Mouse (Mus musculus) T-helper 17 cell (primary cell): ENCODE data around the gene Gm16442.
"Not testable (repeated sequence)": the region's sequence is repeated elsewhere in the genome, so short reads cannot be mapped to it uniquely, and the experiment has no call there.

Experiments used
- in situ Hi-C, 2 experiments: fragments of 300-600 bp; cut with MboI, MseI; formaldehyde crosslinking; loops; 1 replicate in 1 of 2; 2 replicates in 1 of 2; pipeline ENCODE4 v1.15.1; 2025; ENCODE audit warnings: high pct_unique_total_duplicates in 2 of 2

Gene Gm16442

GRCm38 (mm10) chr7:20122479-20122878 is at the start of gene Gm16442:
Gene Gm16442 (minus strand): TSS chr7:20122579.
- in situ Hi-C loops, result loop anchor here in 1 of 2 experiments (10.0 kb wide), 1 partner anchor 662 kb away; the partner anchor contains the start of gene Vmn1r113

- in situ Hi-C loops, result loop anchor here in 1 of 2 experiments (25.0 kb wide), 1 partner anchor 669 kb away; the partner anchor contains the start of gene Vmn1r115
These were observed 45.9 kb upstream of the Gm16442 start, which contains the start of gene Vmn1r94 for GRCm38 (mm10) chr7:20168277-20168676. Gene Vmn1r94 (minus strand): TSS chr7:20168377.

- in situ Hi-C loops, result loop anchor here (5.0 to 25.0 kb wide), 2 partner anchors 648 to 1993 kb away; partner anchors contain the start of genes Gm10666 (in 2 of the 2) and Vmn1r113 (in 1 of the 2)
These were observed 16.6 kb upstream of the Gm16442 start, which contains the start of gene Vmn1r93 for GRCm38 (mm10) chr7:20138988-20139387. Gene Vmn1r93 (minus strand): TSS chr7:20139088.

- in situ Hi-C loops, result not testable (repeated sequence)
These were observed 23.0 kb downstream of the Gm16442 start, which contains the start of gene Vmn1r91 for GRCm38 (mm10) chr7:20099380-20099779. Gene Vmn1r91 (plus strand): TSS chr7:20099680.

GRCm38 (mm10) chr7:20078118-20078517 is 44.3 kb downstream of the Gm16442 start:
- in situ Hi-C loops, result not testable (repeated sequence)
